Mouse (Mus musculus) intestine, postnatal 0 days (tissue): ENCODE results near the gene Arl3. TPM values are rescaled to one million over a fixed set of nuclear protein-coding genes. Genes with fewer than 3 reads are reported as not detected.

Experiments
- ATAC-seq: fragments of 200-750 bp; cut with Nextera tagmentation; 2 replicates; pipeline ENCODE4 v1.8.0; 2017; ENCODE audit warnings: mild to moderate bottlenecking, moderate TSS enrichment, moderate library complexity
- H3K27ac ChIP-seq: fragments of 300-500 bp; sonication (generic); 2 replicates; pipeline ENCODE4 v1.5.1; 2014; ENCODE audit warnings: mild to moderate bottlenecking, low read depth, low read length, moderate library complexity
- H3K27me3 ChIP-seq: fragments of 300-500 bp; sonication (generic); replicated peaks from 2 replicates; pipeline ENCODE4 v1.6.1; 2014; ENCODE audit warnings: low read length, mixed read lengths; ENCODE audit not compliant: control insufficient read depth, insufficient read depth
- H3K36me3 ChIP-seq: fragments of 300-500 bp; sonication (generic); 2 replicates; pipeline ENCODE4 v1.6.1; 2014; ENCODE audit warnings: mild to moderate bottlenecking, moderate library complexity; ENCODE audit not compliant: control insufficient read depth, insufficient read depth
- H3K4me1 ChIP-seq: fragments of 300-500 bp; sonication (generic); replicated peaks from 2 replicates; pipeline ENCODE4 v1.6.1; 2014; ENCODE audit warnings: antibody characterized with exemption, low read length, mixed read lengths; ENCODE audit not compliant: control insufficient read depth, insufficient read depth
- H3K4me2 ChIP-seq: fragments of 300-500 bp; sonication (generic); replicated peaks from 2 replicates; pipeline ENCODE4 v1.6.1; 2014; ENCODE audit warnings: low read depth, mild to moderate bottlenecking, moderate library complexity
- H3K4me3 ChIP-seq: fragments of 300-500 bp; sonication (generic); 2 replicates; pipeline ENCODE4 v1.5.1; 2014; ENCODE audit warnings: low read depth, low read length
- H3K9ac ChIP-seq: fragments of 300-500 bp; sonication (generic); 2 replicates; pipeline ENCODE4 v1.6.1; 2014; ENCODE audit warnings: mild to moderate bottlenecking, low read depth, low read length
- H3K9me3 ChIP-seq: fragments of 300-500 bp; sonication (generic); 2 replicates; pipeline ENCODE4 v1.6.1; 2016; ENCODE audit warnings: mixed run types; ENCODE audit not compliant: control insufficient read depth
- CTCF ChIP-seq: sonication (generic); IDR thresholded peaks from 2 replicates; pipeline ENCODE4 v1.5.1; 2016; ENCODE audit warnings: low read depth, mild to moderate bottlenecking, control low read depth, antibody characterized with exemption, moderate library complexity
- WGBS: fragments of 180-500 bp; shearing (Covaris S2); extraction: QIAGEN DNeasy Blood & Tissue Kit; methylation state at CpG from one replicate; pipeline ENCODE4 v1.1.7; 2014; 5-methylcytosine and 5-hydroxymethylcytosine counted together
- polyA plus RNA-seq: library from polyadenylated mRNA; unstranded; fragments of >200 nt; fragmentation: Nextera tagmentation; extraction: Ambion mirVana; gene quantifications from 2 replicates; pipeline ENCODE4 v1.2.1, GENCODE M21; 2015

The Arl3 gene
- polyA plus RNA-seq, 1 experiment from 2014 or later, result 21.1 TPM

DNA sequence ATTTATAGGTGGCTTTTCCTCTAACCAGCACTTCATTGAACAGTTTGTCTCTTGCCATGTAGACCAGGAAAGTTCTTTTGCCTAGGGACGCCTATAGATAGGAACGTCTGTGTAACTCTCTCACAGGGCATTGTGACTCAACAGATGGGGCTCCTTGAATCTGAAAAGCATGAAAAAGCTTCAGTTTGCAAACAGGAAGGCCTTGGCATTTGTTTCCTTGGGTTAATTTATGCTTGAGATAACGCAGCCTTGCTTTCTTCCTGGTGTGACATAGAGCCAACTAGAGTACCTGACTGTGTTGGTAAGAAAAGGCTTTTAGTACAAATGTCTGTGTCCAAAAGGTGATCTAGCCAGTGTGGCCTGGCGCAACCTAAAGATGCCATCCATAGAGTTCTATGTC, 29.4 kb upstream of the Arl3 start:
- no peak for ATAC-seq
- no peak overlapping the region for H3K4me2 ChIP-seq
- no peaks in the 10 kb centered on the region for H3K9me3 ChIP-seq
- H3K9ac ChIP-seq, result no peak overlapping the region
- no peak for TF ChIP-seq CTCF
- H3K27me3 ChIP-seq, result no peaks in the 10 kb centered on the region
- WGBS, result 74% methylated on average over 4 of the region's 4 CpGs
- peaks cover 27% of the 10 kb centered on the region for H3K36me3 ChIP-seq
- H3K27ac ChIP-seq, result no peak overlapping the region
- no peak overlapping the region for H3K4me3 ChIP-seq
- H3K4me1 ChIP-seq, result no peaks in the 10 kb centered on the region

- 64% methylated on average over 14 of the region's 14 CpGs for WGBS
- H3K4me3 ChIP-seq, result no peak overlapping the region
- peaks cover 21% of the 10 kb centered on the region for H3K36me3 ChIP-seq
- TF ChIP-seq CTCF, result no peak
- H3K27ac ChIP-seq, result no peak overlapping the region
- no peak for ATAC-seq
- no peaks in the 10 kb centered on the region for H3K27me3 ChIP-seq
- H3K4me1 ChIP-seq, result no peaks in the 10 kb centered on the region
- no peaks in the 10 kb centered on the region for H3K9me3 ChIP-seq
- no peak overlapping the region for H3K9ac ChIP-seq
- no peak overlapping the region; the same call in 1 of the 2 replicates for H3K4me2 ChIP-seq
Measured at GRCm38 (mm10) chr19:46601491-46601890, 28.5 kb upstream of the Arl3 start.

DNA sequence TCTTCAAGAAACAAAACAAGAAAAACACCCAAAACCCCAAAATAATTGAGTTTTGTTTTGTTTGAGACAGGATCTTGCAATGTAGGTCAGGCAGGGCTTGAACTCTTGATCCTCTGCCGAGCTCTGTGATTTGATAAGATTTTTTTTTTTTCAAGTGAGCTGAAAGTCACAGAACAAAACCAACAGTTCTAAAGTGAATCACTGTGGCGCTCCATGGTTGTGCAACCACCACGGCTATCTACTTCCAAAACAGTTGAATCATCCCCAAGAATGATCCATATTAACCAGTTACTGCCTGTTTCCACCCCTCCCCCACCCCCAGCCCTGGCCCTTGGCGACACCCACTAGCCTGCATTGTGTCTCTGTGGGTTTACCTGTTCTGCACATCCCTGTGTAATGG, 27.4 kb upstream of the Arl3 start:
- H3K27ac ChIP-seq, result no peak overlapping the region
- no peaks in the 10 kb centered on the region for H3K9me3 ChIP-seq
- H3K4me3 ChIP-seq, result peak overlapping the region; percentile 95; the same call in 1 of the 2 replicates
- no peak for ATAC-seq
- 44% methylated on average over 4 of the region's 4 CpGs for WGBS
- TF ChIP-seq CTCF, result no peak
- no peaks in the 10 kb centered on the region for H3K27me3 ChIP-seq
- no peaks in the 10 kb centered on the region for H3K4me1 ChIP-seq
- H3K9ac ChIP-seq, result peak overlapping the region; percentile 77; the same call in 1 of the 2 replicates
- peak overlapping the region; percentile 76 for H3K4me2 ChIP-seq
- peaks cover 11% of the 10 kb centered on the region for H3K36me3 ChIP-seq

- H3K9ac ChIP-seq, result peak overlapping the region; percentile 77
- H3K36me3 ChIP-seq, result peaks cover 15% of the 10 kb centered on the region
- H3K27me3 ChIP-seq, result no peaks in the 10 kb centered on the region
- H3K4me1 ChIP-seq, result no peaks in the 10 kb centered on the region
- H3K9me3 ChIP-seq, result no peaks in the 10 kb centered on the region
- 11% methylated on average over 22 of the region's 22 CpGs for WGBS
- TF ChIP-seq CTCF, result no peak
- H3K4me3 ChIP-seq, result peak overlapping the region; percentile 95
- peak overlapping the region; percentile 76 for H3K4me2 ChIP-seq
- ATAC-seq, result peak; percentile 6
- peak overlapping the region; percentile 67 for H3K27ac ChIP-seq
Measured at GRCm38 (mm10) chr19:46599375-46600256, 26.6 kb upstream of the Arl3 start.

GRCm38 (mm10) chr19:46598720-46599252, 25.8 kb upstream of the Arl3 start, which contains the start of gene Wbp1l:
Gene Wbp1l (plus strand): TSS chr19:46599084.
- TF ChIP-seq CTCF, result no peak
- no peaks in the 10 kb centered on the region for H3K4me1 ChIP-seq
- H3K9ac ChIP-seq, result peak within 1 kb of the TSS; percentile 77
- H3K36me3 ChIP-seq, result peaks cover 12% of the 10 kb centered on the region; the same call in 1 of the 2 replicates
- WGBS, result under 1% methylated on average over 22 of the region's 22 CpGs
- H3K9me3 ChIP-seq, result no peaks in the 10 kb centered on the region
- peak; percentile 99 for ATAC-seq
- H3K27me3 ChIP-seq, result no peaks in the 10 kb centered on the region
- H3K4me2 ChIP-seq, result peak within 1 kb of the TSS; percentile 76
- H3K27ac ChIP-seq, result peak within 1 kb of the TSS; percentile 67
- peak within 1 kb of the TSS; percentile 95 for H3K4me3 ChIP-seq

DNA sequence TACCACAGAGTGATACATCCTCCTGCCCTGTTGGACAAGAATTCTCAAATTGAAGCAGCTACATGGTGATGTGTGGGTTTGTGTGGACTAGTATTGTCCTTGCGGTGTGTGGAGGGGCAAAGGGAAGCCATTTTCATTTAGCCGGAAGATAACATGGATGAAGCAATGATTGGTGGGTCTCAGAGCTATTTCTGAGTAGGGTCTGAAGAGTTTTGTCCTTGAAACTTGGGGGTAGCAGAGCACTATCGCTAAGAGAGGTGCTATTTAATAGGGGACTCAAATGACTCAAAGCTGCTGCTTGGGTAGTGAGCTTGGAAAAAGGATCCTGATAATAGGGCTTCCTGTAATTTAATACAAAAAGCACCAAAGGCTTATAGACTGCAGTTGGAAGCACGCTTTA, 25.2 kb upstream of the Arl3 start:
- no peak for TF ChIP-seq CTCF
- WGBS, result 83% methylated on average over 4 of the region's 4 CpGs
- no peaks in the 10 kb centered on the region for H3K4me1 ChIP-seq
- H3K36me3 ChIP-seq, result peaks cover 12% of the 10 kb centered on the region; the same call in 1 of the 2 replicates
- no peaks in the 10 kb centered on the region for H3K9me3 ChIP-seq
- no peak overlapping the region for H3K27ac ChIP-seq
- 0 out of 2 replicates have a peak overlapping the region, but pooled peaks have one; percentile 33 for H3K4me2 ChIP-seq
- no peaks in the 10 kb centered on the region for H3K27me3 ChIP-seq
- ATAC-seq, result no peak
- 0 out of 2 replicates have a peak overlapping the region, but pooled peaks have one; percentile 2 for H3K4me3 ChIP-seq
- no peak overlapping the region for H3K9ac ChIP-seq
